Mouse (Mus musculus) erythroblast, embryonic 14.5 days (primary cell): Measurements from ENCODE around the gene Slc39a10. TPM values are rescaled to one million over a fixed set of nuclear protein-coding genes. Genes with fewer than 3 reads are reported as not detected.
"Not testable (repeated sequence)": the region's sequence is repeated elsewhere in the genome, so short reads cannot be mapped to it uniquely, and the experiment has no call there.

Experiments used
- H3K27me3 ChIP-seq: 2 replicates; pipeline ENCODE4 v1.6.1; 2012; ENCODE audit warnings: inconsistent platforms; ENCODE audit not compliant: control insufficient read depth
- H3K36me3 ChIP-seq: 2 replicates; pipeline ENCODE4 v1.6.1; 2012; ENCODE audit warnings: mild to moderate bottlenecking, inconsistent platforms; ENCODE audit not compliant: control insufficient read depth
- H3K4me1 ChIP-seq: 2 replicates; pipeline ENCODE4 v1.6.1; 2012; ENCODE audit warnings: inconsistent platforms; ENCODE audit not compliant: control insufficient read depth
- H3K4me3 ChIP-seq: replicated peaks from 2 replicates; pipeline ENCODE3; 2012; ENCODE audit warnings: moderate library complexity, mild to moderate bottlenecking, inconsistent platforms
- H3K9me3 ChIP-seq: 2 replicates; pipeline ENCODE4 v1.6.1; 2012; ENCODE audit warnings: low read length, inconsistent platforms, mixed read lengths; ENCODE audit not compliant: control insufficient read depth
- GATA1 ChIP-seq: IDR thresholded peaks from 2 replicates; pipeline ENCODE4 v1.6.1; 2012; ENCODE audit warnings: low read length, inconsistent platforms, mixed read lengths
- TAL1 ChIP-seq: IDR thresholded peaks from 3 replicates; pipeline ENCODE4 v1.6.1; 2012; ENCODE audit warnings: low read length, inconsistent platforms, mixed read lengths
- polyA plus RNA-seq: library from polyadenylated mRNA; stranded (reverse); fragments of >175 nt; gene quantifications from 2 replicates; pipeline ENCODE4 v1.2.3, GENCODE M21; 2012

Gene Slc39a10
- polyA plus RNA-seq, 1 experiment: 0.01 TPM

- H3K4me1 ChIP-seq: no peaks in the 10 kb centered on the region
- H3K36me3 ChIP-seq: no peaks in the 10 kb centered on the region
- no peak overlapping the region for H3K4me3 ChIP-seq
- no peaks in the 10 kb centered on the region for H3K9me3 ChIP-seq
- H3K27me3 ChIP-seq: no peaks in the 10 kb centered on the region
- no peak for TF ChIP-seq TAL1
- no peak for TF ChIP-seq GATA1
Observed at GRCm38 (mm10) chr1:46830066-46830843, 62.4 kb downstream of the Slc39a10 start.

GRCm38 (mm10) chr1:46822256-46822972 lies 70.2 kb downstream of the Slc39a10 start:
- H3K36me3 ChIP-seq: peaks cover 3% of the 10 kb centered on the region
- no peaks in the 10 kb centered on the region for H3K9me3 ChIP-seq
- TF ChIP-seq GATA1 (no peak), TAL1 (no peak)
- H3K27me3 ChIP-seq: no peaks in the 10 kb centered on the region
- H3K4me1 ChIP-seq: peaks cover 2% of the 10 kb centered on the region
- no peak overlapping the region for H3K4me3 ChIP-seq

- Histone ChIP-seq H3K36me3 (peaks cover 3% of the 10 kb centered on the region), H3K4me1 (no peaks in the 10 kb centered on the region), H3K4me3 (no peak overlapping the region), H3K9me3 (no peaks in the 10 kb centered on the region), H3K27me3 (no peaks in the 10 kb centered on the region)
- TF ChIP-seq GATA1 (no peak), TAL1 (no peak)
Observed at GRCm38 (mm10) chr1:46817934-46818333, 74.7 kb downstream of the Slc39a10 start.

- H3K4me1 ChIP-seq, H3K27me3 ChIP-seq, H3K36me3 ChIP-seq, H3K9me3 ChIP-seq, H3K4me3 ChIP-seq: not testable (repeated sequence)
Observed at GRCm38 (mm10) chr1:46808630-46809029, 84.0 kb downstream of the Slc39a10 start.

GRCm38 (mm10) chr1:46805074-46805473 lies 87.6 kb downstream of the Slc39a10 start:
- no peaks in the 10 kb centered on the region for H3K9me3 ChIP-seq
- H3K4me1 ChIP-seq: no peaks in the 10 kb centered on the region
- no peaks in the 10 kb centered on the region for H3K36me3 ChIP-seq
- H3K27me3 ChIP-seq: no peaks in the 10 kb centered on the region
- H3K4me3 ChIP-seq: no peak overlapping the region
- TF ChIP-seq TAL1 (no peak), GATA1 (no peak)

- H3K4me1 ChIP-seq, H3K36me3 ChIP-seq, H3K27me3 ChIP-seq, H3K4me3 ChIP-seq, H3K9me3 ChIP-seq: not testable (repeated sequence)
Observed at GRCm38 (mm10) chr1:46782227-46782626, 110.4 kb downstream of the Slc39a10 start.

- not testable (repeated sequence) for H3K4me3 ChIP-seq, H3K27me3 ChIP-seq, H3K36me3 ChIP-seq, H3K4me1 ChIP-seq, H3K9me3 ChIP-seq
Observed at GRCm38 (mm10) chr1:46770077-46770695, 122.5 kb downstream of the Slc39a10 start.

- not testable (repeated sequence) for H3K4me1 ChIP-seq, H3K9me3 ChIP-seq, H3K27me3 ChIP-seq, H3K36me3 ChIP-seq, H3K4me3 ChIP-seq
Observed at GRCm38 (mm10) chr1:46769318-46769717, 123.3 kb downstream of the Slc39a10 start.

- H3K9me3 ChIP-seq, H3K27me3 ChIP-seq, H3K36me3 ChIP-seq, H3K4me1 ChIP-seq, H3K4me3 ChIP-seq: not testable (repeated sequence)
Observed at GRCm38 (mm10) chr1:46764600-46764999, 128.1 kb downstream of the Slc39a10 start.
